8 mouse cellular contexts compared by ENCODE assay signal in the genomic region with DNA sequence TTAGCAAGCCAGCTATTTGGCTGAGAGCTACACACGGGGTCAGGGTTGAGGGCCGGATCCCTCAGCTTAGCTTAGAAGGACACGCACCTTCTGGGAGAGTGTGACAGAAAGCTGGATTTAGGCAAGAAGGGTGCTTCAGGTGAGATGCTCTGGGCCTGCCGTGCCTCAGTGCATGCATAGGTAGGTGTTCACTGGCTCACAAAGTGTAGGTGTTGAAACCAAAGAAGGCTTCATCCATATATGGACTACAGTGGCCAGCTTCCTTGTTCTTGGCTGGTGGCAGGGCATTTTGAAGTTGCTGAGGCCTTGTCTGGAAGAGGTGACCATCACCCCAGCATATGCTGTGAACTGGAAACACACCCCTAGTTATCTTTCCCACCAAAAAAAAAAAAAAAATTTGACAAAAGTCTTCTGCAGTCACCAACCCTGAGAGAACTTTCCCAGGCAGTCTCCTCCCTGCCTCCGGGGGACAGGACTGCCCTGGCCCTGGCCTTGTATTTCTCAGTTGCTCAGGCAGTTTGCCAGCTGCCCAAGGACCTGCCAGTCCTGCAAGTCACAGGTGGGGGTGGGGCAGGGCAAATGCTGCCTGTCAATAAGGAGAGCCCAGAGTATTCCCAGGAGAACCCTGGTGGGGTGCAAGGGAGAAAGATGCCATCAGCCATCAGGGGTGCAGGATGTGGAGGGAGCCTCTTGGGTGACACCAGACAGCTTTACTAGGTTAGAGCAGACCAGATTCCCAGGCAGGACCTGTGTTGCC. TPM values are rescaled to one million over a fixed set of nuclear protein-coding genes. Genes with fewer than 3 reads are reported as not detected.
A peak's percentile ranks its signal among the peaks of the same experiment; 100 is the strongest.
DNase-seq lines count a peak whose midpoint lies in the region; ATAC-seq lines count a peak whose summit lies in the region.

No protein-coding gene starts in this region.

- ATAC-seq in forebrain, embryonic 13.5 days = no peak
- no peak for ATAC-seq in limb, embryonic 13.5 days (ENCODE audit: low FRiP score, low read depth)
- no peak for ATAC-seq in midbrain, embryonic 16.5 days

- no peaks in the 10 kb centered on the region for H3K9me3 ChIP-seq in forebrain, embryonic 13.5 days (replicated peaks)
- H3K9me3 ChIP-seq in hindbrain, embryonic 10.5 days = no peaks in the 10 kb centered on the region
- H3K9me3 ChIP-seq in limb, embryonic 13.5 days = no peaks in the 10 kb centered on the region
- H3K9me3 ChIP-seq in midbrain, embryonic 16.5 days (replicated peaks; ENCODE audit: control insufficient read depth, low read length, poor library complexity, severe bottlenecking) = no peaks in the 10 kb centered on the region

- 71% methylated on average over 5 of the region's 5 CpGs for WGBS in forebrain, embryonic 13.5 days
- WGBS in hindbrain, embryonic 10.5 days = 79% methylated on average over 5 of the region's 5 CpGs
- 73% methylated on average over 5 of the region's 5 CpGs for WGBS in limb, embryonic 13.5 days
- WGBS in midbrain, embryonic 16.5 days = 71% methylated on average over 5 of the region's 5 CpGs

- no peaks in the 10 kb centered on the region for H3K27me3 ChIP-seq in forebrain, embryonic 13.5 days
- peaks cover 6% of the 10 kb centered on the region; the same call in 1 of the 2 replicates for H3K27me3 ChIP-seq in hindbrain, embryonic 10.5 days (ENCODE audit: insufficient read depth, poor library complexity, severe bottlenecking)
- H3K27me3 ChIP-seq in limb, embryonic 13.5 days = no peaks in the 10 kb centered on the region
- H3K27me3 ChIP-seq in midbrain, embryonic 16.5 days (ENCODE audit: control insufficient read depth, insufficient read depth, low read depth, low read length) = no peaks in the 10 kb centered on the region

- H3K4me1 ChIP-seq in forebrain, embryonic 13.5 days = peaks cover 48% of the 10 kb centered on the region
- peaks cover 57% of the 10 kb centered on the region for H3K4me1 ChIP-seq in hindbrain, embryonic 10.5 days (replicated peaks)
- peaks cover 50% of the 10 kb centered on the region for H3K4me1 ChIP-seq in limb, embryonic 13.5 days
- peaks cover 28% of the 10 kb centered on the region for H3K4me1 ChIP-seq in midbrain, embryonic 16.5 days (ENCODE audit: control insufficient read depth, insufficient read depth, low read length)

- DNase-seq in layer of hippocampus, adult 11-12 months (ENCODE audit: low spot score) = peak; percentile 65
- no peak for DNase-seq in layer of hippocampus, adult 18-20 months (ENCODE audit: low spot score in 2 of 2)
- DNase-seq in adrenal gland, postnatal 25 days = peak; percentile 91
- no peak for DNase-seq in hindbrain, embryonic 10.5 days (ENCODE audit: low spot score)
- peak; percentile 57 for DNase-seq in urinary bladder, postnatal 25 days (ENCODE audit: low spot score)

- H3K4me3 ChIP-seq in forebrain, embryonic 13.5 days = peak overlapping the region; percentile 100; the same call in 1 of the 2 replicates
- H3K4me3 ChIP-seq in hindbrain, embryonic 10.5 days = peak overlapping the region; percentile 97
- 0 out of 2 replicates have a peak overlapping the region, but pooled peaks have one; percentile 1 for H3K4me3 ChIP-seq in limb, embryonic 13.5 days
- H3K4me3 ChIP-seq in midbrain, embryonic 16.5 days (ENCODE audit: low read depth, low read length) = peak overlapping the region; percentile 100; the same call in 1 of the 2 replicates

- peak overlapping the region; percentile 37; the same call in 1 of the 2 replicates for H3K9ac ChIP-seq in forebrain, embryonic 13.5 days
- H3K9ac ChIP-seq in limb, embryonic 13.5 days = peak overlapping the region; percentile 79; the same call in 1 of the 2 replicates
- H3K9ac ChIP-seq in midbrain, embryonic 16.5 days (ENCODE audit: low read depth, low read length) = peak overlapping the region; percentile 86; the same call in 1 of the 2 replicates

- H3K36me3 ChIP-seq in forebrain, embryonic 13.5 days (ENCODE audit: poor library complexity, severe bottlenecking) = peaks cover 26% of the 10 kb centered on the region
- H3K36me3 ChIP-seq in hindbrain, embryonic 10.5 days = peaks cover 30% of the 10 kb centered on the region
- H3K36me3 ChIP-seq in limb, embryonic 13.5 days = peaks cover 24% of the 10 kb centered on the region
- peaks cover 16% of the 10 kb centered on the region for H3K36me3 ChIP-seq in midbrain, embryonic 16.5 days (ENCODE audit: control insufficient read depth, insufficient read depth, low read length)

- peak overlapping the region; percentile 87 for H3K4me2 ChIP-seq in forebrain, embryonic 13.5 days
- peak overlapping the region; percentile 86 for H3K4me2 ChIP-seq in limb, embryonic 13.5 days (replicated peaks)
- peak overlapping the region; percentile 89 for H3K4me2 ChIP-seq in midbrain, embryonic 16.5 days (ENCODE audit: low read length)

- H3K27ac ChIP-seq in forebrain, embryonic 13.5 days = peak overlapping the region; percentile 100
- H3K27ac ChIP-seq in hindbrain, embryonic 10.5 days = peak overlapping the region; percentile 100
- H3K27ac ChIP-seq in limb, embryonic 13.5 days = peak overlapping the region; percentile 100
- H3K27ac ChIP-seq in midbrain, embryonic 16.5 days (ENCODE audit: low read length) = peak overlapping the region; percentile 100

RNA-seq across cellular contexts. Expression of gene Actb, which starts 1.4 kb away (rescaled TPM):
- total RNA-seq in layer of hippocampus, adult 18-20 months (2021) = 1,000 to 10,000 TPM; 3,167 to 3,215 TPM
- total RNA-seq in adrenal gland, postnatal 25 days (2021) = 2,846 and 3,181 TPM in 2 replicates
- polyA plus RNA-seq in forebrain, embryonic 13.5 days (2015; fragmentation: Nextera tagmentation; extraction: Ambion mirVana) = 15,903 and 18,325 TPM in 2 replicates
- 14,349 and 15,462 TPM in 2 replicates for polyA plus RNA-seq in hindbrain, embryonic 10.5 days (2016; fragmentation: Nextera tagmentation; extraction: Ambion mirVana)
- 15,880 and 15,896 TPM in 2 replicates for polyA plus RNA-seq in limb, embryonic 13.5 days (2015; fragmentation: Nextera tagmentation; extraction: Ambion mirVana)
- polyA plus RNA-seq in midbrain, embryonic 16.5 days (2015; fragmentation: Nextera tagmentation; extraction: Ambion mirVana) = 13,967 and 14,266 TPM in 2 replicates

RNA-seq across cellular contexts. Expression of gene Fbxl18, which starts 12.8 kb away (rescaled TPM):
- 10 to 100 TPM; 33.9 to 37.6 TPM for total RNA-seq in layer of hippocampus, adult 18-20 months (2021)
- total RNA-seq in adrenal gland, postnatal 25 days (2021) = 14.5 and 19.8 TPM in 2 replicates
- polyA plus RNA-seq in forebrain, embryonic 13.5 days (2015; fragmentation: Nextera tagmentation; extraction: Ambion mirVana) = 30.7 and 35.1 TPM in 2 replicates
- 23.8 and 24.2 TPM in 2 replicates for polyA plus RNA-seq in hindbrain, embryonic 10.5 days (2016; fragmentation: Nextera tagmentation; extraction: Ambion mirVana)
- polyA plus RNA-seq in limb, embryonic 13.5 days (2015; fragmentation: Nextera tagmentation; extraction: Ambion mirVana) = 14.1 and 16.1 TPM in 2 replicates
- polyA plus RNA-seq in midbrain, embryonic 16.5 days (2015; fragmentation: Nextera tagmentation; extraction: Ambion mirVana) = 29.9 and 35.1 TPM in 2 replicates

RNA-seq across cellular contexts. Expression of gene Fscn1, which starts 52.2 kb away (rescaled TPM):
- total RNA-seq in layer of hippocampus, adult 18-20 months (2021) = 100 to 1,000 TPM; 165 to 188 TPM
- total RNA-seq in adrenal gland, postnatal 25 days (2021) = 36.1 and 51.3 TPM in 2 replicates
- polyA plus RNA-seq in forebrain, embryonic 13.5 days (2015; fragmentation: Nextera tagmentation; extraction: Ambion mirVana) = 521 and 522 TPM in 2 replicates
- 757 and 846 TPM in 2 replicates for polyA plus RNA-seq in hindbrain, embryonic 10.5 days (2016; fragmentation: Nextera tagmentation; extraction: Ambion mirVana)
- 421 and 428 TPM in 2 replicates for polyA plus RNA-seq in limb, embryonic 13.5 days (2015; fragmentation: Nextera tagmentation; extraction: Ambion mirVana)
- 493 and 557 TPM in 2 replicates for polyA plus RNA-seq in midbrain, embryonic 16.5 days (2015; fragmentation: Nextera tagmentation; extraction: Ambion mirVana)

Comparison
In these comparisons a context has a peak if more than half of its experiments do, and no peak if none do; other contexts are left out.
1. DNase-seq: peak in layer of hippocampus, adult 11-12 months (single experiment), adrenal gland, postnatal 25 days (single experiment) and urinary bladder, postnatal 25 days (single experiment); none in layer of hippocampus, adult 18-20 months (0 of 2) and hindbrain, embryonic 10.5 days (single experiment).
2. H3K4me3 ChIP-seq: peak in every context shown above with its lines; median percentile 100 in forebrain, embryonic 13.5 days; 100 in midbrain, embryonic 16.5 days; 97 in hindbrain, embryonic 10.5 days; 1 in limb, embryonic 13.5 days.
3. Peak in every context shown above with its lines, with median percentiles within 50 percentile points of each other: H3K27ac ChIP-seq, H3K4me2 ChIP-seq and H3K9ac ChIP-seq.